Mouse (Mus musculus): ENCODE measurements around the gene Per1.

The Per1 gene

DNA sequence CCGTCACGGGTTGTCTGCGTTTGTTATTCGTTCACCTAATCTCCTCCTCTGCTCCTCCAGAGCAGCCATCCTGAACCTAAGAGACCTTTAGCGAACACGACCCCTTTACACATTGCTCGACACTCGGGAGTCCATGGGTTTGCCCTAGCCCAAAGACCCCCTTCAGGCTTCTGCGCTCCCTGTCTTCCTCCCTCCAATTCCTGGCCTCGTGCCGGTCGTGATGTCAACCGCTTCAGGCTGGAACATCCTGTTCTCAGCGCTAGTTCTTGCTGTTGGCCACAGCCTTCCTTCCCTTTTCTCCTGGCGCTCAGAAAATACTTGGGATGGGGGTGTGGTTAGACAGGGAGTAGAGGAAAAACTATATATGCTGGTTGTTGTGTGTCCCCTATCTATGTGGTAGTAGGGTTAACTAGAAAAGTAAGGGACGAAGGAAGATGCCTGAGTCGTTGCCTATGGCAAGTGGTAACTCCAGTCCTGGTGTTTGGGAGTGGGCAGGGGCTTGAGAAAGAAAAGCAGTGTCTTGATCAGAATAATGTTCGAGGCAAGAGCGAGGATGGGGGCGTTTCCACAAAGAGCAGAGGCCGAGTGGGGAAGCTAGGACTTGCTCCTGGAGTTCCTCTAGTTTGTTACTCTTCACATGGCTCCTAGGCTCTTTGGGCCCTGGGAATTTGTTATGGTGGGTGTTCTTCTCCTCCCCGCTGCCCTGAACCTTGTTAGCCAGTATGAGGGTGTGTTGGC lies 4.3 kb downstream of the Per1 start:
- DNase-seq (ENCODE audit: low read depth, low spot score): no peak

DNA sequence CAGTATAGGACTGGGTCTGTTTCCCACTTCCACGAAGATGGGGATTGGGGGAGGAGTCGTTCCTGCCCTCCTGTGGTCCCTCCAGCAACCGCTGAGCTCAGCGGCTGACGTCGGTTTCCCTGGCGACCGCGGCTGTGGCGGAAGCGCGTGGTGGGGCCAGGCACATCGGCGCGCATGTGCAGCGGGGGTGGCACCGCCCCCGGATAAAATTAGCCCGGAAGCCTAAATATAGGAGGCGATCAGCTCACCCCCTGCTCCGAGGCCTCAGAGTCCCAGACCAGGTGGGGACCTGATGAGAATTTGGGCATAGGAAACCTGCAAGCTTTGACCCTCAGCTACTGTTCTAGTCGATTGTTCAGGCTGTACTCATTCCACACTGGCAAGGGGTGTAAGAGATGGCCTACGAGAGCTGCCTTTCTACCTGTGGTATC lies 4.9 kb downstream of the Per1 start:
- DNase-seq (ENCODE audit: low read depth, low spot score): no peak

DNA sequence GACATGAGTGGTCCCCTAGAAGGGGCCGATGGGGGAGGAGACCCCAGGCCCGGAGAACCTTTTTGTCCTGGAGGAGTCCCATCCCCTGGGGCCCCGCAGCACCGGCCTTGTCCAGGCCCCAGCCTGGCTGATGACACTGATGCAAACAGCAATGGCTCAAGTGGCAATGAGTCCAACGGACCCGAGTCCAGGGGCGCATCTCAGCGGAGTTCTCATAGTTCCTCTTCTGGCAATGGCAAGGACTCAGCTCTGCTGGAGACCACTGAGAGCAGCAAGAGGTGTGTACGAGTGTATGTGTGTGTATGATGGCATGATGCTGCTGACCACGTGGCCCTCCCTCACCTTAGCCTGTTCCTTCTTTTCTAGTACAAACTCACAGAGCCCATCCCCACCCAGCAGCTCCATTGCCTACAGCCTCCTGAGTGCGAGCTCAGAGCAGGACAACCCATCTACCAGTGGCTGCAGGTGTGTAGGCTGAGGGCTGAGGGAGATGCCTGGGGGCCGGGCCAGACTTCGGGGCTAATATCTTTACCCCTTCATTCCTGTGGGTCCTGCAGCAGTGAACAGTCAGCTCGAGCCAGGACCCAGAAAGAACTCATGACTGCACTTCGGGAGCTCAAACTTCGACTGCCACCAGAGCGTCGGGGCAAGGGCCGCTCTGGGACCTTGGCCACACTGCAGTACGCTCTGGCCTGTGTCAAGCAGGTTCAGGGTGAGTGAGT lies 5.8 kb downstream of the Per1 start:
- DNase-seq (ENCODE audit: low read depth, low spot score): no peak

DNA sequence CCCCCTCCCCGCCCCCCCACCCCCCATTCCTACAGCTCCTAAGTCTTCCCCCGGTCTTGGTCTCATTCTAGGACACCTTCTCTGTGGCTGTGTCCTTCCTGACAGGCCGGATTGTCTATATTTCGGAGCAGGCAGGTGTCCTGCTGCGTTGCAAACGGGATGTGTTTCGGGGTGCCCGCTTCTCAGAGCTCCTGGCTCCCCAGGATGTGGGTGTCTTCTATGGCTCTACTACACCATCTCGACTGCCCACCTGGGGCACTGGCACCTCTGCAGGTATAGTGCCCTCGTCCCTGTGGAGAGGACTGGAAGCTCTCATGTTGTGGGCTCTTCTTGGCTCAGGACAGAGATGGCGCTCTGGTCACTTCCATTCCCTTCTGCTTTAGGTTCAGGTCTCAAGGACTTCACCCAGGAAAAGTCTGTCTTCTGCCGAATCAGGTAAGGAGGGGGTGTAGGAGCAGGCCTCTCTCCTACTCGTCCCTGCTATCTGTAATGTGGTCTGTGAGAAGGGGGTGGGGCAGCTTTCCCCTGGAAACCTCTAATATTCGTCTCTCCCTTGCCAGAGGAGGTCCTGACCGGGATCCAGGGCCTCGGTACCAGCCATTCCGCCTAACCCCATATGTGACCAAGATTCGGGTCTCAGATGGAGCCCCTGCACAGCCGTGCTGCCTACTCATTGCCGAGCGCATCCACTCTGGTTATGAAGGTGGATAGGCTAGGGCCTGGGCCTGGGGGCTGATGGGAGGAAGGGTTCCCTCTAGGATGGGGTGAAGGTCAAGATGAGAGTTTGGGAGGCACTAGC lies 6.8 kb downstream of the Per1 start:
- DNase-seq (ENCODE audit: low read depth, low spot score): no peak

DNA sequence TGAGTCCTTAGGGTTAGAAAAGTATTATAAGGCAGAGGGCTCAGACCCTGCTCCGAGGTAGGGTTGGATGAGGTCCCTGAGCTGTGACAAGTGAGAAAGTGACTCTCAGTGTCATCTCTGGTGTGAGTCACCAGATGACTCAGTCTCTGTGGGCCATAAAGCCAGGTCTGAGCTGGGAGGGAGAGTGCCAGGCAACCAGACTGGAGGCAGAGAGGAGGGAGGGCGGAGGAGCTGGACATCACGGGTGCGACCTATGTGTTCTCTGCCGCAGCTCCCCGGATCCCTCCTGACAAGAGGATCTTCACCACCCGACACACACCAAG lies 7.3 kb downstream of the Per1 start:
- no peak for DNase-seq (ENCODE audit: low read depth, low spot score)

DNA sequence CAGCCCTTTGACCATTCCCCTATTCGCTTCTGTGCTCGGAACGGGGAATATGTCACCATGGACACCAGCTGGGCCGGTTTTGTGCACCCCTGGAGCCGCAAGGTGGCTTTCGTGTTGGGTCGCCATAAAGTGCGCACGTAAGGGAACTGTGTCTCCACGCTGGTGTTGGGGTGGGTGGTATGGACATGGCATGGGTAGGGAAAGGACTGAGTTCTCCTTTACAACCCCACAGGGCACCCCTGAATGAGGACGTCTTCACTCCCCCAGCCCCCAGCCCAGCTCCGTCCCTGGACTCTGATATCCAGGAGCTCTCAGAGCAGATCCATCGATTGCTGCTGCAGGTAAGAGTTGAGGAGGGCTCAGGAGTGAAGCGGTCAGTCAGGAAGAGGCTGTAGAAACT lies 8.1 kb downstream of the Per1 start:
- DNase-seq (ENCODE audit: low read depth, low spot score): no peak

DNA sequence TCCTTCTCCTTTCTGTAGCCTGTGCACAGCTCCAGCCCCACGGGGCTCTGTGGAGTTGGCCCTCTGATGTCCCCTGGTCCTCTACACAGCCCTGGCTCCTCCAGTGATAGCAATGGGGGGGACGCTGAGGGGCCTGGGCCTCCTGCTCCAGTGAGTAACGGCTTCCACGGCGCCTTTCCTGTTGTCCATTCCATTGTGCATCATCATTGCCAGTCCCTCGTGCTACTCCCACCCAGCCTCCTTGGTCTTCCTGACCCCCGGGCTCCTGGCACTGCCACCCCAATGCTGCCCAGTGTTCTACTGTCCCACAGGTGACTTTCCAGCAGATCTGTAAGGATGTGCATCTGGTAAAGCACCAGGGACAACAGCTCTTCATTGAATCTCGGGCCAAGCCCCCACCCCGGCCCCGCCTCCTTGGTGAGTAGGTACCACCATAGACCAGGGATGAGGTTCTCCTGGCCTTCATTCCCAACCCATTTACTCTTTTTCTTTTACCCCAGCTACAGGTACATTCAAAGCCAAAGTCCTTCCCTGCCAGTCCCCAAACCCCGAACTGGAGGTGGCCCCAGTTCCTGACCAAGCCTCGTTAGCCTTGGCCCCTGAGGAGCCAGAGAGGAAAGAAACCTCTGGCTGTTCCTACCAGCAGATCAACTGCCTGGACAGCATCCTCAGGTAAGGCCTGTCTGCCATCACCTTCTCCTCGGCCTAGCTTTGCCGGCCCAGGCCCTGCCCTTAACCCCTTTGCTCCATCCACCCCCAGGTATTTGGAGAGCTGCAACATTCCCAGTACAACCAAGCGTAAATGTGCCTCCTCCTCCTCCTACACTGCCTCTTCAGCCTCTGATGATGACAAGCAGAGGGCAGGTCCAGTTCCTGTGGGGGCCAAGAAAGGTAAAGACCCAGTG lies 8.8 kb downstream of the Per1 start:
- no peak for DNase-seq (ENCODE audit: low read depth, low spot score)

DNA sequence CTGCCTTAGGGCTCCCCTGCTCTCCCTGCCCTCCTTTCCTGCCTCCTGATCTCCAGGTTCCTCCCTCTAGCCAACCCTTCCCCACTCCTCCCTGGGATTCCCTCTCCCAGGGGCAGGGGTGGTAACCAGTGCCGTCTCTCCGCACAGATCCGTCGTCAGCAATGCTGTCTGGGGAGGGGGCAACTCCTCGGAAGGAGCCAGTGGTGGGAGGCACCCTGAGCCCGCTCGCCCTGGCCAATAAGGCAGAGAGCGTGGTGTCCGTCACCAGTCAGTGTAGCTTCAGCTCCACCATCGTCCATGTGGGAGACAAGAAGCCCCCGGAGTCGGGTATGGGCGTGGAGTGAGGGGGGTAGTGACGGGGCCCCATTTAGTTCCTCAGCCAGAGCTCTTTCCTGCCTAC lies 9.5 kb downstream of the Per1 start:
- DNase-seq (ENCODE audit: low read depth, low spot score): no peak

DNA sequence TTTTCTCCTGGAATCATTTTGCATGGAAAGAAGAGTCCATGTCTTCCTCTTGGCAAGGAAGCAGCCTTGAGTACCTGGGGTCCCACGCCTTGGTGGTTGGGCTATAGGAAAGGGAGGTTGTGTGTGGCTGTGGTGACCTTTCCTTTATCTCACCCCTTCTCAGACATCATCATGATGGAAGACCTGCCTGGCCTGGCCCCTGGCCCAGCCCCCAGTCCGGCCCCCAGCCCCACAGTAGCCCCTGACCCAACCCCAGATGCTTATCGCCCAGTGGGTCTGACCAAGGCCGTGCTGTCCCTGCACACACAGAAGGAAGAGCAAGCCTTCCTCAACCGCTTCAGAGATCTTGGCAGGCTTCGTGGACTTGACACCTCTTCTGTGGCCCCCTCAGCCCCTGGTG lies 10.2 kb downstream of the Per1 start:
- no peak for DNase-seq (ENCODE audit: low read depth, low spot score)

DNA sequence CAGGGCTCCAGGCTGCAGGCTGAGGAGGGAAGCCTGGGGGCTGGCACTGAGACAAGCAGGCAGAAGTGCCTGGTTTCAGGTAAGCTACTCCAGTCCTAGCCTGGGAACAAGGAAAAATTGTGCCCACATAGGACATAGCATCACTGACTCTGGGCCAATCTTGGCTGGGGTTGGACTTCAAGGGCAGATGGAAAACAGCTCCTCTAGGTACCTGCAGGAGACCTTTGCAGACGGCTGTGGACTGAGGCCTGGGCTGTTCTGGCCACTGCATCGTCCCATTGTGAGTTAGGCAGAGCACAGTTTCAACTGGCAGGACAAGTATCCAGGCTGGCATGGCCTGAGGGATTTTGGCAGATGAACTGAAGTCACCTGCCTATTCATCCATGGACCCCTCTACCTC lies 10.8 kb downstream of the Per1 start:
- no peak for DNase-seq (ENCODE audit: low read depth, low spot score)

DNA sequence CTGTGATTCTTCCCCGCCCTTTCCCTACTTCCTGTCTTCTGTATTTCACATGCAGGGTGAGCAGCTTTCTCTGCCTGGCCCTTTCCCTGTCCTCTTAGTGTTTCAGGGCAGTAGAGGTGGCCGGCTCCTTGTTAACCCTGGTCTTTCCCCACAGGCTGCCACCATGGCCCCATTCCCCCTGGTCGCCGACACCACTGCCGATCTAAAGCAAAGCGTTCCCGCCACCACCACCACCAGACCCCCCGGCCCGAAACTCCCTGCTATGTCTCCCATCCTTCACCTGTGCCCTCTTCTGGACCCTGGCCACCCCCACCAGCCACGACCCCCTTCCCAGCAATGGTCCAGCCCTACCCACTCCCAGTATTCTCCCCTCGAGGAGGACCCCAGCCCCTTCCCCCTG lies 11.3 kb downstream of the Per1 start:
- no peak for DNase-seq (ENCODE audit: low read depth, low spot score)

DNA sequence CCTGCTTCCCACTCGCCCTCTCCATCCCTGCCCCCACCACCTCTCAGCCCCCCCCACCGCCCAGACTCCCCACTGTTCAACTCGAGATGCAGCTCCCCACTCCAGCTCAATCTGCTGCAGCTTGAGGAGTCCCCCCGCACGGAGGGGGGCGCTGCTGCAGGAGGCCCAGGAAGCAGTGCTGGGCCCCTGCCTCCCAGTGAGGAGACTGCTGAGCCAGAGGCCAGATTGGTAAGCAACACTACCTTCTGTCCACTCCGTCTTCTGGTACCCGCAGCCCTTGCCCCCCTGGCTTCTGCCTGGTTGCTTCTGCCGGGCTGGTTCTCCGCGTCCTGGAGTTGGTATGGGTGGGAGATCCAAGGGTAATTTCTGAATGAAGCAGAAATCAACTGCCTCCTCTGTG lies 11.8 kb downstream of the Per1 start:
- no peak for DNase-seq (ENCODE audit: low read depth, low spot score)

DNA sequence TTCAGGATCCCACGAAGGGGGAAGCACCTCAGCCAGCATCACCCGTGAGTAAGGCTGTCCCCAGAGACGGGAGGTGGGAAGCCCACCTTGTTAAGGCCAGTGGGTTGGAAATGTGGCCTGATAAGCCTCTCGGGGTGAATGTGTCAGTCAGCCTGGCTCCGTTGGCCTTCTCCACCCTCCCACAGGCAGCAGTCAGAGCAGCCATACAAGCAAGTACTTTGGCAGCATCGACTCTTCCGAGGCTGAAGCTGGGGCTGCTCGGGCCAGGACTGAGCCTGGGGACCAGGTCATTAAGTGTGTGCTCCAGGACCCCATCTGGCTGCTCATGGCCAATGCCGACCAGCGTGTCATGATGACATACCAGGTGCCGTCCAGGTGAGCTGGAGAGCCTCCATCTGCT lies 12.7 kb downstream of the Per1 start:
- DNase-seq (ENCODE audit: low read depth, low spot score): no peak

DNA sequence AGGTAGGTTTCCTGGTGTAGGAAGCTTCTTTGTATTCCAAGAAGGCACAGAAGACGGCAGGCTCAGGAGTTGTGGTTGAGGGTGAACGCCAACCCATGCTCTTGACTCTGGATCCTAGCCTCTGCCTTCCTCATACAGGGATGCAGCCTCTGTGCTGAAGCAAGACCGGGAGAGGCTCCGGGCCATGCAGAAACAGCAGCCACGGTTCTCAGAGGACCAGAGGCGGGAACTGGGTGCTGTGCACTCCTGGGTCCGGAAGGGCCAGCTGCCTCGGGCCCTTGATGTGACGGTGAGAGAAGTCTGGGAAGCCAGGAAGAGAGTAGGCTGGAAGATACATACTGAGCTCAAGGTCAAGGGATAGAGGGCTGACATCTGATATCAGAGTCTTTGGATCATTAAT lies 13.2 kb downstream of the Per1 start:
- DNase-seq (ENCODE audit: low read depth, low spot score): no peak

DNA sequence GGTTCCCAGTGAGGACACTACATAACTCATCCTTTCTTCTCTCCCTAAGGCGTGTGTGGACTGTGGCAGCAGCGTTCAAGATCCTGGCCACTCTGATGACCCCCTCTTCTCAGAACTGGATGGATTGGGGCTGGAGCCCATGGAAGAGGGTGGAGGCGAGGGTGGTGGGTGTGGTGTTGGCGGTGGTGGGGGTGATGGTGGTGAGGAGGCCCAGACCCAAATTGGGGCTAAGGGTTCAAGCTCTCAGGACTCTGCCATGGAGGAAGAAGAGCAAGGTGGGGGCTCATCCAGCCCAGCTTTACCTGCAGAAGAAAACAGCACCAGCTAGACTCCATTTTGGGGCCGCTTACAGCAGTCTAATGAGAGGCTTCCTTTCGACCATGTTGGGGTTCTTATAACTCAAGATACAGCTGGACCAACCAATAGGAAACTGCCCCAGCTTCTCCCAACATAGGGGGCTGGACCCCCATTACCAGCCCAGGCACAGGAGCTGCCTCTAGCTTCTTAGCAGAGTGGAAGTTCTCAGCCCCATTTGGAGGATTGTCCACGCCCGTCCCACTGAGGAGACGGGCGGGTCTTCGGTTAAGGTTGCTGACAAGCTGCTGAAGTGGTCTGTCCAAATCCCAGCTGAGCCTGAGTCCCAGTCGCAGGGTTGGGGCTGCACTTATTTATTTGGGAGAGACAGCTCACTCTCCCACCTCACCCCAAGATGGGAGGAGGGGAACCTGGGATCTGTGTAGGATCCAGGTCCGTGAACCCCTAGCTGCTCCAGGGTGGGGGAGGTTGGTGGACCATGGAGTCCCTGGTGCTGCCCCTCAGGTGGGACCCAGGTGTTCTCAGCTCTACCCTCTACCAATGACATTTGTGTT lies 14.2 kb downstream of the Per1 start:
- no peak for DNase-seq (ENCODE audit: low read depth, low spot score)

DNA sequence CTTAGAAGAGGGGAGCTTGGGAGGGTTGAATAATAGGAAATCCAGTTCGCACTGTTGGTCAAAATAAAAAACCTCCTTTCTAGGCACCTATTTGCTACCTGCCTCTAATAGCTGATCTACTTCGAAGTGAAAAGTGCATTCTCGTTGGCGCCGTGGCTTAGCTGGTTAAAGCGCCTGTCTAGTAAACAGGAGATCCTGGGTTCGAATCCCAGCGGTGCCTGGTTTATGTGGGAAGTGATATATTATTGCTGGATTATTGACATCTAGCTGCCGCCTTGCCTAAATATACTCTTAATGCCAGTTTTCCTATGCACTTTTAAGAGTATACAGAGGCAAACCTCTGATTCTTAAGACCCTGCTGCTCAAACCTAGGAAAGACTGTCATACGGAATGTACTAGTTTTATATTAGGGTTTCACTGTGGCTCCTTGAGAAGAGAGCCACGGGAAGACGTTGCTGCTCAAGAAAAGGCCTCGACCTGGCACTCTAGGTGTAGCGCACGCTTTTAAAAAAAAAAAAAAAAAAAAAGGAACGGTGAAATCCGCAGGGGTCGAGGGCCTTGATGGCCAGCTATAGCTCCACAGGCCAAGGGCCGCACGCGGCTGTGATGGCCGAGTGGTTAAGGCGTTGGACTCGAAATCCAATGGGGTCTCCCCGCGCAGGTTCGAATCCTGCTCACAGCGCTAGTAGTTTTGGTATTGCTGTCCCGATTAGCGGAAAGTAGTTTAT lies 15.5 kb downstream of the Per1 start:
- peak; percentile 84 for DNase-seq (ENCODE audit: low read depth, low spot score)

DNA sequence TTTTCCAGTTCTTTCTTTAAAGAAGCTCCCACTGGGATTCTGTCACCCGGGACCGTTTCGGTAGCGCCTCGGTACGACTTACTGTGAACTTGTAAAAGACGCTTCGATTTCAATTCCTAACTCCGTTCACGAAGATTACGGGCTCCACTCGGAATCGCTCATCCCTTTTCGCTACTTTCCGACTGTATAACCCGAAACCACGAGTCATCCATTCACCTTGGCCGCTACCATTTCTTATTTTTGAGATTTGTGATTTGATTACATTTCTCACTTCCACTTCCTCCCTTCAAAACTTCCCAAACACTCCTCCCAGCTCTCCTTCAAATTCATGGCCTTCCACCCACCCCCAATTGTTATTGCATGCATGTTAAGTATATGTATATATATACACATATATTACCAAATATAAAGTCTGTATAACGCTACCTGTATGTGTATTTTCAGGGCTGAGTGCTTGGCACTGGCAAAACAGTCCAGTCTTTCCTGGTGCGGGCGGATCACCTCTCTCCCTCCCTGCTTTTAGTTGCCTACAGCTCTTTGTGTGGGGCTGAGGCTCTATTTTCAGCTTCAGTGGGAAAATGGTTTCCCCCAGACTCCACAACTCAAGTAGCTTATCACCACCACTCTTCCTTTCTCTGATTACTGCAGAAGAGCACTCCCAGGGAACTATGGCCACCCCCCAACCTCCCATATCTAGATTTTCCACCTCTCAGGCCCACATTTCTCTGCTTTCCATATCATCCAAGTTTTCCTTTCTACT lies 16.2 kb downstream of the Per1 start:
- DNase-seq (ENCODE audit: low read depth, low spot score): no peak

DNA sequence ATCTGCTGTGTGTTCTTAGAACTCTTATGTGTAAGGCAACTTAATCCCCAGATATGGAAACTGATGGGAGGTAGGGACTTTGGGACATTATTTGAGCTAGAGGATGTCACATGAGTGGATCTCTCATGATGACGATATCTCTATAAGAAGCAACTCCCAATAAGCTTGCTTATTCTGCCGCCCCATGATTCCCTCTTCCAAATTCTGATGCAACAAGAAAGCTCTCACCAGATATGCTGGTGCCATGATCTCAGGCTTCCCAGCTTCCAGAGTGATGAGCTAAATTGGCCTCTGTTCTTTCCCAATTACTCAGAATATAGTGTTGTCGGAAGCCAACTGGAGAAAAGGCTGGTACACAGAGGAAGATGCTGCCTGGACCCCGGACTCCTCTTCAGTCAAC lies 16.8 kb downstream of the Per1 start:
- no peak for DNase-seq (ENCODE audit: low read depth, low spot score)

DNA sequence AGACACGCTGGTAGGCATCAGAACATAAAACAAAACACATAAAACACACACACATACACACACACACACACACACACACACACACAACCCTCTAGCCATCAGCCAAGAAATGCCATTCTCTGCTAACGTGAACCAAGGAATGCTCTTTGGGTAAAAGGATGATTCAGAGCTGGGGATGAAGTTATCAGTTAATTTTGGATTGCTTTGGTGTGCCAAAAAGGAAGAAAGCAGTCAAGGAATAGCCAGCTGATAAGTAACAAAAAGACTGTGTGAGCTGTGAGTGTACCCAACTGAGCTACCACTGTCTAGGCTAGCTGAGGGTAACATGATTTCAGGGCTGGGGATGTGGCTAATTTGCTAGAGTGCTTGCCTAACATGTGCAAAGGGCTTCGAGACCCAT lies 19.0 kb downstream of the Per1 start:
- no peak for DNase-seq (ENCODE audit: low read depth, low spot score)

All from retina, postnatal 7 days (tissue).